Mouse (Mus musculus) forebrain, embryonic 12.5 days (tissue): ENCODE data around the gene Sly. TPM values are rescaled to one million over a fixed set of nuclear protein-coding genes. Genes with fewer than 3 reads are reported as not detected.
"Not testable (repeated sequence)": the region's sequence is repeated elsewhere in the genome, so short reads cannot be mapped to it uniquely, and the experiment has no call there.

Source experiments
- ATAC-seq: fragments of 200-750 bp; cut with Nextera tagmentation; 2 replicates; pipeline ENCODE4 v1.8.0; 2017; ENCODE audit warnings: moderate TSS enrichment; ENCODE audit not compliant: low FRiP score
- H3K27ac ChIP-seq: fragments of 300-500 bp; sonication (generic); 2 replicates; pipeline ENCODE4 v1.5.1; 2016; ENCODE audit warnings: mild to moderate bottlenecking
- H3K27me3 ChIP-seq: fragments of 300-500 bp; sonication (generic); 2 replicates; pipeline ENCODE4 v1.6.1; 2016; ENCODE audit warnings: mild to moderate bottlenecking
- H3K36me3 ChIP-seq: fragments of 300-500 bp; sonication (generic); replicated peaks from 2 replicates; pipeline ENCODE4 v1.6.1; 2016; ENCODE audit warnings: mild to moderate bottlenecking
- H3K4me1 ChIP-seq: fragments of 300-500 bp; sonication (generic); 2 replicates; pipeline ENCODE4 v1.6.1; 2016
- H3K4me2 ChIP-seq: fragments of 300-500 bp; sonication (generic); 2 replicates; pipeline ENCODE4 v1.6.1; 2016; ENCODE audit warnings: mild to moderate bottlenecking, moderate library complexity
- H3K4me3 ChIP-seq: fragments of 300-500 bp; sonication (generic); replicated peaks from 2 replicates; pipeline ENCODE4 v1.5.1; 2016; ENCODE audit warnings: mild to moderate bottlenecking
- H3K9ac ChIP-seq: fragments of 300-500 bp; sonication (generic); 2 replicates; pipeline ENCODE4 v1.6.1; 2016; ENCODE audit warnings: mild to moderate bottlenecking
- H3K9me3 ChIP-seq: fragments of 300-500 bp; sonication (generic); 2 replicates; pipeline ENCODE4 v1.6.1; 2016
- WGBS: fragments of 180-500 bp; shearing (Covaris S2); methylation state at CpG from one replicate; pipeline ENCODE4 v1.1.7; 2016; 5-methylcytosine and 5-hydroxymethylcytosine counted together
- polyA plus RNA-seq: library from polyadenylated mRNA; unstranded; fragments of >200 nt; fragmentation: Nextera tagmentation; extraction: Ambion mirVana; gene quantifications from 2 replicates; pipeline ENCODE4 v1.2.1, GENCODE M21; 2016

Sly gene
- polyA plus RNA-seq = not detected in 2 replicates

GRCm38 (mm10) chrY:57186888-57187287, at the start of gene Sly:
TSS of gene Sly (plus strand) at chrY:57187188.
- WGBS = no CpG with 5 or more reads among the region's 5 CpGs
- H3K9ac ChIP-seq, H3K4me3 ChIP-seq, H3K9me3 ChIP-seq, H3K27me3 ChIP-seq, H3K4me1 ChIP-seq, H3K4me2 ChIP-seq, ATAC-seq, H3K36me3 ChIP-seq, H3K27ac ChIP-seq: not testable (repeated sequence)
